Mouse (Mus musculus) brain, adult 2 months (tissue): ENCODE results near the gene Ccnf.

Source experiments
- DNase-seq: peaks from one replicate; pipeline ENCODE4 v3.0.0; 2011; ENCODE audit warnings: low read depth, low spot score

Ccnf gene

DNA sequence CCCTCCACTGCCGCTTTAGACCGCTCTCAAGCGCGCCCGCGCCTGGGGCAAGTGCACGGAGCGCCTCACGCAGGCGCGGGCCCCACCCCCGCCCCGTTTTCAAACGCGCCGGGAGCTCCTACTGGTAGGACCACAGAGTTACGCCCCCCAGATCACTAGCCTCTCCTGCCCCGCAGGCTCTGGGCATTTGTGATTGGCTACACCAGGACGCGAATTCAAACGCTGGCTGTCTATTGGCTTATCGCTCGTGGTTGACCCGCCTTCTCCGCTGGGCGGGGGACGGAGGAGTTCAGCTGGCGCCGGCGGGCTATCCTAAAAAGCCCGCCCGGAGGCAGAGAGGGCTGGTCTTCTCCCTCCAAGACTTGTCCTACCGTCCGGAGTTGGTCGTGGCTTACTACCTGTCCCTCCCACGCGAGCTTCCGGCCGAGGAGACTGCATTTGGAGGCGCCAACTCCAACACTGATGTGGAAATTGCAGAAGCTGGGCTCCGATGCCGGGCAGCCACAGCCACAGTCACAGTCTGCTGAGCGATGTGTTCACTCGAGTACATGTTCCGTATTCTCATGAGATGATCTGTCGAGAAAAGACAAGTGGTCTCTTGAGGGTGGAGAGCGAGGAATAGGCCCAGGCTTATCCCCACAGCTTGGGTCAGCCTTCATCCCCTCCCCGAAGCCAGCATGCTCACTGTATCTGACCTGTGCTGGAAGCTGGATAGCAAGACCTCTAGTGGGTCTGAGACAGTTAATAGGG, at the start of gene Ccnf:
Gene Ccnf (minus strand): TSS at position 165 of the 750 bp plus-strand sequence.
- DNase-seq, result peak; percentile 99

DNA sequence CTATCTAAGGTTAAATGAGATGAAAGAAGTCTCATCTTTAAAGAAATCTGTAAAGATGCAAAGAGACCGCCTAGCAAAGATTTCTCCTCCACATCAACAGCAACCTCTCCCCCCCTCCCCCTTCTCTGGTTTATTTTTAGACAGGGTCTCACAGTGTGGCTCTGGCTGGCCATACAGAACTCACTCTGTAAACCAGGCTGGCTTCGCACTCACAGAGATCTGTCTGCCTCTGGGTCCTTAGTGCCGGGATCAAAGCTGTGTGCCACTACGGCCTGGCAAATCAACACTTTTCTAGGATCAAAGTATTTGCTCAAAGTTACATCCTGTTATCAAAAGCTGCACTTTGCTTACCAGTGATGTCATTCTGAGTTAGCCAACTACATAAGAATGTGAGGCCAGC, 49.4 kb upstream of the Ccnf start:
- no peak for DNase-seq

DNA sequence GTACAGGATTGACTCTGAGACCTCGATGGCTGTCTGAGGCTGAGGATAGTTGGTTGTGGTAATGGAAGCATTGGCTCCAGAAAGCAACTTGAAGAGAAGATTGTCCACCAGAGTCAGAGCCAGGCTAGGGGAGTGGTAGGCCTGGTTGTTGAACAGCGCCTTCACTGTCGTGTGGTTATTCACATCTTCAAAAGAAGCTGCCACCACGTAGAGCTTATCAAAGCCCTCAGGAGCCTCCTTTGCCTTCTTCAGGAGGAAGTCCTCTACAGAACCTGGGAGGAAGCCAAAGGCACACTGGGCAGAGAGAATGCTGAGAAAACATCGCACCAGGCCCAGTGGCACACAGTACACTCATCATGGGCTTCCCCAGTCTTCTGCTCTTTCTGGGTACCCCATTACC, 38.1 kb upstream of the Ccnf start:
- no peak for DNase-seq

DNA sequence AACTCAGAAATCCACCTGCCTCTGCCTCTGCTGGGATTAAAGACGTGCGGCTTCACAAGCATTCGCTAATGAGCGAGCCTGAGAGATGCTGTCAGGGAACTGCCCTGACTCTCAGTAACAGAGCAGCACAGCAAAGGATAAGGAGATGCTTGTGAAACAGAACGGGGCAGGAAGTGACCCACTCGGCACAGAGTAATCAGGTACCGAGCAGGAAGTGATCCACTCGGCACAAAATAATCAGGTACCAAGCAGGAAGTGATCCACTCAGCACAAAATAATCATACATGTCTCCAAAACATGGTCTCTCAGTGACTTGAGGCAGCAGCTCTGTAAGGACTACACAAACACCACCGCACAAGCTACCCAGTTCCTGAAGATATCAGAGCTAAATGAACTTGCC, 37.2 kb upstream of the Ccnf start:
- DNase-seq, result no peak

DNA sequence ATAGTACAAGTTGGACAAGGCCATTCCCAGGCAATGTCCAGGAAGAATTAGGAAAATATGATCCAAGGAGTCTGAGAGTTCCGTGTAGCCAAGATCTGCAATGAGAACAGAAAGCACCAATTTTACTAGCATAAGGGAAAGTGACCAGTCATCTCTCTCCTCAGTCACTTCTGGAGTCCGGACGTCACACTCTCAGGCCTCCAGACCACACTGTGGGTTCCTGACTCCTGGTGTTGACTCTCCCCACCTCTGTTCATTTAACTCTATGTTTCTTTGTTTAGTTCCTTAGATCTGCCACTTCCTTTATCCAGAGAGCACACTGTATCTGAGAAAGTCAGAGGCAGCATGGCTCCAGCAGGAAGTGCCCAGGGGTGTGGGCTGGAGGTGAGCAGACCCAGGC, 34.4 kb upstream of the Ccnf start:
- no peak for DNase-seq

DNA sequence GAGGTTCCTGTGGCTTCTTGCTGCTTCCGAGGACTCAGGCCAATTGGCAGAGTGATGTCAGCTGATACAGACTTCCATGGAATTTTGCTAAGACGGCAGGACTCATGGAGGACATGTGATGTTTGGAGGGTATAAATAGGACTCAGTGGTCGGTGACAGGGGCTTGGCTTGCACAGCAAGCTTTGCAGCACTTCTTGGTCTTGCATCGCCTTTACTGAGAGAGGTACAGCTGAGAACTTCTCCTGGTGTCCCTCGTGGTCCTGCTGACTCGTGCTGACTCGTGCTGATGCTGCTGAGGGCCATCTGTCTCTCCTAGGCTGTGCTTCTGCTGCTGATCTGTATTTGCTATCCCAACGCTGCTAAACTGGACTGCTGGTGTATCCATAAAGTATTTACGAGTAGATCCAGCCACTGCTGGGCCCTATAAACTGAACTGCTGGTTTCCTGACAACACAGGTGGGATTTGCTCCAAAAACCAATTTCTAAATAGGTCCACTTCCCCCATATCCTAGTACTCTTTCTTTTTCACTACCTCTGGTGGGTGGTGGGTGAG, 32.1 kb upstream of the Ccnf start:
- peak; percentile 14 for DNase-seq

DNA sequence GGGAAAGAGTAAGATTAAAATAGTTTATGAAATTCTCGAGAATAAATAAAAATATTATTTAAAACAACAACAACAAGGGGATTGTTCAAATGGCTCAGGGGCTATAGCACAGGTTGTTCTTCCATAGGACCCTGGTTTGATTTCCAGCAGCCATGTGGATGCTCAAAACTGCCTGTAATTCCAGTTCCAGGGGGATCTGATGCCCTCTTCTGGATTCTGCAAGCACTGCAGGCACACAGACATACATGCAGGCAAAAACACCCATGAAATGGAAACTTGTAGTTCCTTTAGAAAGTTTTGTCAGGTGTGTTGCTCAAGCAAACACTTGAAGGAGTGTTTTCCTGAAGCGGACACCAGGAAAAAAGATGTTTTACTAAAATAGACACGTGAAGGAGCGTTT, 31.4 kb upstream of the Ccnf start:
- no peak for DNase-seq

DNA sequence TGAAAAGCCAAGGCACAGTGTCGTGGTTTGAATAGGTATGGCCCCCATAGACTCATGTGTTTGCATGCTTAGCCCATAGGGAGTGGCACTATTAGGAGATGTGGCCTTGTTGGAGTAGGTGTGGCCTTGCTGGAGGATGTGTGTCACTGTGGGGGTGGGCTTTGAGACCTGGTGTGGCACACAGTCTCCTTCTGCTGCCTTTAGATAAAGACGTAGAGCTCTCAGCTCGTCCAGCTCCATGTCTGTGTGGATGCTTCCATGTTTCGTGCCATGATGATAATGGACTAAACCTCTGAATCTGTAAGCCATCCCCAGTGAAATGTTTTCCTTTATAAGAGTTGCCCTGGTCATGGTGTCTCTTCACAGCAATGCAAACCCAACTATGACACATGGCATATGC, 28.6 kb upstream of the Ccnf start:
- DNase-seq, result no peak

DNA sequence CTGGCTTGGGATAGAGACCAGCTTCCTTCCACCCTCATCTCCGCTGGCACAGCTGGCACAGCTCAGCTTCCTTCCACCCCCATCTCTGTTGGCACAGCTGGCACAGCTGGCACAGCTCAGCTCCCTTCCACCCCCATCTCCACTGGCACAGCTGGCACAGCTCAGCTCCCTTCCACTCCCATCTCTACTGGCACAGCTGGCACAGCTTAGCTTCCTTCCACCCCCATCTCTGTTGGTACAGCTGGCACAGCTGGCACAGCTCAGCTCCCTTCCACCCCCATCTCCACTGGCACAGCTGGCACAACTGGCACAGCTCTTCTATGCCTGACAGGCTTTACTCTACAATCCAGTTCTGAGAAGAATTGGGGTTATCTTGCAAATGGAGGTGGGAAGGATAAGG, 15.8 kb upstream of the Ccnf start:
- peak; percentile 35 for DNase-seq

DNA sequence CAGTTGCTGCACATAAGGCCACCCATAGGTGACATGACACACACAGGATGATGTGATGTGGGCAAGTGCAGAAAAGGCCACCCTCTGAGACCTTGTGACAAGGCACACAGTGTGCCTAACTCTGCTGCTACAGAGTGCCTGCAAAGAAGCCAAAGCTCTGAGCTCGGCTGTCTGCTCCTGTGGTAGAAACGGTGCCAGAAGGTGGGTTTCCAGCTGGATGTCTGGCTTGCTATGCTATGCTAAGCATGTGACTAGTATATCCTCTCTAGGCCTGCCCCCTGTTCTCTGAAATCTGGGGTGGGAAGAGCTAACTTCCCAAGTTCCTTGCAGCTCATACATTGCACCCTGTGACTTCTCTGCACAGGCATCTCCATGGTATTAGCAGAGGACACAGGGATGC, 13.5 kb upstream of the Ccnf start:
- DNase-seq, result no peak

DNA sequence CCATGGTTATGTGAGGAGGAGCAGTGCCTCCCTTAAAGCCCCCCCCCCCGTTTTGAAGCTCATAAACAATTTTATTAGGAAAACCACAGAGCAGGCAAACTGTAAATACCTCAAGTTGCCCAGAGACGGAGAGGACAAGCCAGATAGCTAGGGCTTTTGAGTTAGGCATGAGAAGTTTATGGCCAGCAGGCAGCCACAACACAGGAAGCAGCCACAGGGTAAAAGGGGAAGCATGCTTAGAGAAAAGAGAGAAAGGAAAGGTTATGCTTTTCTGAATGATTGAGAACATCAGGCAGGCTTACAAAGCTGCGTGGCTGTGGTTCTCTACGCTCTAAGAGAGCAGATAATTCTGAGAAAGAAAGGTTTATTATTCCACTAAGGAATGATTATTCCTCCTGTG, 9.2 kb upstream of the Ccnf start:
- DNase-seq, result no peak

DNA sequence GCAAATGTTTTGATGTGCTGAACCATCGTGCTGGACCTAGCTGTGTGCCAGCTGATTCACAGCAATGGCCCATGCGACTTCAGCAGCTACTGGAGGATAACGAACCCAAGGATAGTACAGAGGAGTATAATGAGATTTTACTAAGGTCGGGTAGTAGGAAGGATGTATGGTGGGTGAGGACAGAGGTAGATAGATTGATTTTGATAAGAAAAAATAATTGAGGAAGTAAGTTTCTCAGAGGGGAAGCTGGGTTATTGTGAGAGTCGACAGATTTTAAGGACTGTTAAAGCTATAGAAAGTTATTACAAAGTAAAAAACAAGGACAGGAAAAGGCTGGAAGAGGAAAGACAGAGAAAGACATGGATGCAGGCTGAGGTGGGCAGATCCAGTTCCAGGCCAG, 8.4 kb upstream of the Ccnf start:
- no peak for DNase-seq

DNA sequence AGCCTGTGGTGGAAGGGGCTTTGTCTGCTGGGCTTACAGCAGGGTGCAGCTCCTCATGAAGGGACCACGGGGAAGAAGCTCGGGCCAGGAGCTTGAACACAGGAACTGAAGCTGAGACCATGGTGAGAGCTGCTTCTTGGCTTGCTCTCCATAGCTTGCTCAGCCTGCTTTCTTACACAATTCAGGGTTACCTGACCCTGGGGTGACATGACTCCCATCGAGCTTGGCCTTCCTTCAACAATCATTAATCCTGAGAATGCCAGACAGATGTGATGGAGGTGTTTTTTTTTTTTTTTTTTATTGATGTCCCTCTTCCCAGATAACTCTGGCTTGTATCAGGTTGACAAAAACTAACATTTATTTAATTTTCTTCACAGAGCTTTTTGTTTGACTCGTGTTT, 7.7 kb upstream of the Ccnf start:
- no peak for DNase-seq

DNA sequence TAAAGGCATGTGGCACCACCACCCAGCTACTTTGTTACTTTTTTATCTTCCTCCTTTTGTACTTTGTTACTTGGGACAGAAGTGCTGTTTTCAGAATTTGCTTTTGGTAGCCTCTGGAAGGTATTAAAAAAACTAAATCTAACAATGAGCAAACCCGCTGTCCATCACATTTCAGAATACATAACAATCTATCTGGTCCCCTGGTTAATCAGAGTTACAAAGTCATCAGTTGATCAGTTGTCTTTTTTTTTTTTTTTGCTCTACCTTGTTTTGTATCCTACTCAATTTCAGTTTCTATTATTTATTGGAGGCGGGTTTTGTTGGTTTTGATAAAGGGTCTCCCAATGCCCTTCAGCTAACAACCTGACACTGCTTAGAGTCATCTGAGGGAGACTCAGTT, 1.0 kb upstream of the Ccnf start:
- no peak for DNase-seq

DNA sequence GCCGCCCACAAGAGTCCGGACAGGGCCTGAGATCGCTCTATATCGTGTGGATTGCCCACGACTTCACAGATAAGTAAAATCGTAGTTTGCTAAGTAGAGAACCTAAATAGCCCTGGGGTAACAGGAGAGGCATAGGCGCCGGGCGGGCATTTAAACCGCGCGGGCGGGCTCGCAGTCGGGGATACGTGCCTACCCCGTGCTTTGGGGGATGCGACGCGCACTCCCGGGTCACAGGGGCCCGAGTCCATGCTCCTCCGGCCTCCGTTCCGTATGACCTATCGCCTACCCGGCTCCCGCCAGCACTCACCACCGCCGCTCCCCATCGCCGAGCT, 330 bp downstream of the Ccnf start:
- DNase-seq, result no peak

DNA sequence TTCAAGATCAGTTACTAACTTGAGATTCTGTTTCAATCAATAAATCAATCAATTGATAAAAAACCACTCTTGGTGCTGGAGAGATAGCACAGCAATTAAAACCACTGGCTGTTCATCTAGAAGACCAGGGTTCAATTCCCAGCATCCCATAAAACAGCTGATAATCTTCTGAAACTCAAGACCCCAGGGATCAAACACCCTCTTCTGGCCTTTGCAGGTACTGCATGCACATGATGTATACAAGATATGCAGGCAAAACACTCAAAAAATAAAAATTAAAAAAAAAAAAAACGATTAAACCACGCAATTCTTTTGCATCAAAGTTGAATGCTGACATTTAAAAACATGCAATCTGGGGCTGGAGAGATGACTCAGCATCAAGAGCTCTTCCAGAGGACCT, 2.6 kb downstream of the Ccnf start:
- no peak for DNase-seq

DNA sequence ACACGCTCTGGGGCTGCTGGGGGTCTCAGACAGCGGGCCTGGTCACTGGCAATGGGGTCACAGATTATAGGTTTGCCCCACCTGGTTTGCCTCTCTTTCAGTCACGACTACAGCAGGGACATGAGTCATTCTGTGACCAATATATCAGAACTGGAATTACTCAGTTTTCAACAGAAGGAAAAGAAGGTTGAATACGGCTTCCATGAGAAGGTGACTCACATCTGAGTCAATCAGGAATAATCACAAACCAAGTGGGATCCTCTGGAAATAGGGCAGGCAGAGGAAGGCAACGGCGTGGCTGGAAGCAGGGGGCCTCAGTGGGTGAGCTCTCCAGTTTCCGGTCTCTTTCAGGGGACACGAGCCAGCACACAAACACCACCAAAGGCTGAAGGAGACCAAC, 7.2 kb downstream of the Ccnf start:
- DNase-seq, result peak; percentile 80

DNA sequence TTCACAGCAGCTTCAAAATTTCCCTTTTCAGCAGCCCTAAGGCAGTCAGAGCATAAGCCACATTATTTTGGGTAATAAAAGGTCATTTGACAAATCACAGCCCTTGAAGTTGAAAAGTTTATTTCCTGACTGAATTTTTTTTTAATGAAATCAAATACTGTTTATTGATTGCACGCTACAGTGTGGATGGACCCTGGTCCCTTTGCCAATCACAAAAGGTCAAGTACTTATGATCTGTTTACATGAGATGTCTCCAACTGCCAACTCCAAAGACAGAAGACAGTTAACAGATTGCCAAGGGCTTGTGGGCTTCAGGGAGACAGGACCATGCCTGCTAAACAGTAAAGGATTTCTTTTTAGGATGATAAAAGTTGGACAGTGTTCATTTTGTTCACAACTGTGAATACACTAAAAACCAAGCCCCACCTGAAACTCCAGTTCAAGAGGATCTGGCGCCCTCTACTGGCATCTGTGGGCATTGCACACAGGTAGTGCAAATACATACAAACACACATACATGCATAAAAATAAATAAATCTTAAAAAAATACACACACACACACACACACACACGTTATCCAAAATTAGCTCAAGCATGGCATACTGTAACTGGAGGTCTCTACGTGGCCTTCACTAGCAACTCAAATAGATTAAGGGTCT, 7.8 kb downstream of the Ccnf start:
- peak; percentile 27 for DNase-seq

DNA sequence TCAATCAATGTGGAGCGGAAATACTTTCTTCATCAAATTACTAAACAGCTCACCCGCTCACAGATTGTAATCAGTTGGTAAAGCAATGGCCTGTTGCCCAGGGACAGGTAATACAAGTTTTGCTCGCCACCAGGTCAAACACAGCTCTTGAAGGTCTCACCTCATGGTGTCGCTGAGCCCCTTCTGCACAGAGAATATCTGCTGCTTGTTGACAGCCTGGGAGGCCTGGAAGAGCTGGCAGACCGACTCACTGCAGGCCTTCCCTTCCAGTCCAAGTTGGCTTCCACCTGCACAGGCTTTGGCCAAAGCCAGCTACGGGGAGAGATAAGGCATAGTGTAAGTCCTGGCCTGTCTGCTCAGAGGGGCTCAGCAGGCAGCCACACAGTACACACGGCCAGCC, 14.4 kb downstream of the Ccnf start:
- peak; percentile 91 for DNase-seq

DNA sequence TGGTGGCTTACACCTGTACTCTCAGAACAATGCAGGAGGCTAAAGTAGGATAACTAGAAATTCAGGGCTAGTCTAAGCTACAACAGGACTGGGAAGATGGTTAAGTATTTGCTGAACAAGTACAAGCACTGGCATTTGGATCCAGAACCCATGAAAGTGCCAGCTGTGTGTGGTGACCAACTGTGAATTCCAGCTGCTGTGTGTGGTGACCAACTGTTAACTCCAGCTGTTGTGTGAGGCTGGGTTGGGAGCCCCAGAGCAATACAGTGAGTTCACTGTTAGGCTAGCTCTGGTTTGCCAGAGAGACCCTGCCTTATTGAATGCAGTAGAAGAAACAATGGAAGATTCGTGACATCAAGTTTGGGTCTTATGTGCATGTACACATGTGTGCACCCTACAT, 14.8 kb downstream of the Ccnf start:
- DNase-seq, result no peak

DNA sequence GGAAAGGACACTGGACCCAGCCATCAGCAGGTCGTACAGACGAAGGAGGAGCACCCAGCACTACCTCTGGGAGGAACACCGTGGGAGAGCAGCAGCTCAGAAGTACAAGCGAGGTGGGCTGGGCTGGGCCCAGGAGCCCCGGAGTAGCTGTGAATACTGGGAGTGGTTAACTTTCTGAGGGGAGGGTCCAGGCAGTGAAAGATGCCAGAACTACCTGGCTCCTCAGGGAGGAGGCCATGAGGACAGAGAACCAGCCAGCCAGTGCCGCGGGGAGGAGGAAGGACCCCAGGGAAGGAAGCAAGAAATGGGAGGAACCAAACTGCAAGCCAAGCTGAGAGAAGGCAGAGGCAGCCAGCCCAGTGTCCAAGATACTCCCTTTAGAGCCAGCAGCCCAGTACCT, 23.3 kb downstream of the Ccnf start:
- no peak for DNase-seq

DNA sequence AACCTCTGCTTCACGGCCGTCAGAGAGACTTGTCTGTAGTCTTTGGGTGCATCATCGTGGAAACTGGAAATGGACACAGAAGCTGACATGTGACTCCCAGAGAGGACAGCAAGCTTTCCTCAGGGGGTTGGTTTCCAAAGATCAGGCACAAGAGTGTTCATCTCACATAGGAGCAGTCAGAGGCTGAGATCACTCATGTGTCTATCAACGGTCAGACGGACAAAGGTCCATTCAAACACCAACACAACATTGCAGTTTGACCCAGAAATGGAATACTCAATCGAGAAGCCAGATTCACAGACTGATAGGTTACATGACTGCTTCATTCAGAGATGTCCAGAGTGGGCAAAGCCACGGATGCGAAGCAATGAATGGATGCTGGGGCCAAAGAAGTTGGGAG, 24.6 kb downstream of the Ccnf start:
- no peak for DNase-seq

DNA sequence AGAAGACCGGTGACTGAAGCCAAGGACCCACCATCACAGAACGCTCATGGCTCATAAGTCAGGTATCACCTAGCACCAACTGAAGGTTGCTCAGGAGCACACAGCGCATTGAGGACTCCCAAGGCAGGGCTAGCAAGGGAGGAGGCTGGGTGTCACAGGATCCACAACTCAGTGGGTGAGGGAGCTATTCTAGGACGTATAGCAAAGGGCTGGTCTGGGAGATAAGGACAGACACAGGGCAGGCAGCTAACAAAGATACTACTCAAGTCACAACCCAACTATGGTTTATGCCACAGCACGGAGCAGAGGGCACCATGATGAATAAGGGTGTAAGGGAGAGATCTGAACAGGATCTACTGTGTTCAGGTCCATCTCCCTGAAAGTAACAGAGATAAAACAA, 25.4 kb downstream of the Ccnf start:
- no peak for DNase-seq

DNA sequence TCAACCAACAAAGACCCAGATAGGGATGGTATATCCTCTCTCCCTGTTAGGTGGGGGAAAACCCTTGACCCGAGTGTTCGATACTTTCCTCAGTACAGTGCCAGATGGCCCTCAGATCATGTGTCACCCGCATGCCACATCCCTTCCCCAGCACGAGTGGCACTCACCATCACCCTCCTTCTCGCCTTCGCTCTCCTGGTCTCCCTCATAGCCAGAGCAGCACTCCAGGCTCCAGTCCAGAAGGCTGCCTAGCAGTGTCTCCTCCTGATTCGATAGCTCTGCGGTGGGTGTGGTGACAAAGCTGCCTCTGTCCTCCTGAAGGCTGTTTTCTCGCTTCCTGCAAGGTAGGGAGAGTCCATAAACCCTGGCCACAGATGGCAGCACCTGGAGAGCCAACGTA, 26.5 kb downstream of the Ccnf start:
- DNase-seq, result no peak
